Mouse (Mus musculus): ENCODE results near the gene Tpo. TPM values are rescaled to one million over a fixed set of nuclear protein-coding genes. Genes with fewer than 3 reads are reported as not detected.

Gene Tpo
- polyA plus RNA-seq (2012; rRNA removed; ENCODE audit: low replicate concordance), result 0.05 and 0.29 TPM in 2 replicates

GRCm38 (mm10) chr12:30132524-30132923 is at the start of gene Tpo:
TSS of gene Tpo (minus strand) at chr12:30132624.

Other genes with a start within 250 kb of the Tpo start
- gene Pxdn, start 195.0 kb downstream of the Tpo start, polyA plus RNA-seq (2012; rRNA removed; ENCODE audit: low replicate concordance), result 138 and 142 TPM in 2 replicates
- 1.3 and 1.9 TPM in 2 replicates for gene Sntg2, start 240.8 kb upstream of the Tpo start, polyA plus RNA-seq (2012; rRNA removed; ENCODE audit: low replicate concordance)